Mouse (Mus musculus) thymus, postnatal 25 days (tissue): Measurements from ENCODE around the gene Tgds.
"Not testable (repeated sequence)": the region's sequence is repeated elsewhere in the genome, so short reads cannot be mapped to it uniquely, and the experiment has no call there.

Experiments
- DNase-seq: peaks from one replicate; pipeline ENCODE4 v3.0.0; 2022

Gene Tgds

GRCm38 (mm10) chr14:118131931-118132641, 469 bp downstream of the Tgds start:
- no peak for DNase-seq

- no peak for DNase-seq
Observed at GRCm38 (mm10) chr14:118131472-118131871, 1.1 kb downstream of the Tgds start.

- DNase-seq = no peak
Observed at GRCm38 (mm10) chr14:118126301-118126700, 6.3 kb downstream of the Tgds start.

- DNase-seq = no peak
Observed at GRCm38 (mm10) chr14:118124771-118125170, 7.8 kb downstream of the Tgds start.

DNA sequence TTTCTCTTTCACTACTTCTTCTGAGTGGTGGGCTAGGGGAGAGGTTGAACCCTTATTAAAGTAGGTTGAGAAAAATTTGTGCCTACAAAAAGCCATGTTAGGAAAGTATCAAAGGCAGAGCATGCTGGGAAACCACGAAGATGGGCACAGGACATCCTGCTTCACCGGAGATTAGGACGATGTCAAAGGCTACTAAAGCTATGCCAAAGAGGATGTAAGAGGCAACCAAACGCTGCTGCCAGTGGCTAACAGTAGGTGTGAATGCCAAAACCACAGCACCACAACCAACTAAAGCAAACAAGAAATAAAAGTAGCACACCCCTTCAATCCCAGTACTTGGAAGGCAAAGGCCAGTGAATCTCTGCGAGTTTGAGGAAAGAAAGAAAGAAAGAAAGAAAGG, 8.4 kb downstream of the Tgds start:
- DNase-seq = no peak

DNA sequence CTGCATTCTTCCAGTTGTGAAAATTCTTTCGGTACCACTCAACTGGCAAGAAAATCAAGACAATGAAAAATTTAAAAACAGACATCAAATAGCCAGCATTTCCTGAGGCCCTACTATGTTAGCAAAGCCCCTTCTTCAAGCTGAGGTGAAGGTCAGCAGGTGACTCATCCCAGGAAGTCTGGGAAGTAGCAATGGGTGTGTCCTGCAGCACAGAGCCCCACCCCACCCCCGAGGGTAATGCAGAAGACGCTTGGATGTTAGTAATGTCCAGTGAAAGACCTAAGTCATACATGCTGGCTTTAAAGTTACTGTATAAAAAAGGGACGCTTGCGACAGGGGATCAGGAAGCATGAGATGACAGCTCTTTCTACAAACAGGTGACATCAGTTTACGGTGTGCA, 19.4 kb downstream of the Tgds start:
- DNase-seq = no peak

DNA sequence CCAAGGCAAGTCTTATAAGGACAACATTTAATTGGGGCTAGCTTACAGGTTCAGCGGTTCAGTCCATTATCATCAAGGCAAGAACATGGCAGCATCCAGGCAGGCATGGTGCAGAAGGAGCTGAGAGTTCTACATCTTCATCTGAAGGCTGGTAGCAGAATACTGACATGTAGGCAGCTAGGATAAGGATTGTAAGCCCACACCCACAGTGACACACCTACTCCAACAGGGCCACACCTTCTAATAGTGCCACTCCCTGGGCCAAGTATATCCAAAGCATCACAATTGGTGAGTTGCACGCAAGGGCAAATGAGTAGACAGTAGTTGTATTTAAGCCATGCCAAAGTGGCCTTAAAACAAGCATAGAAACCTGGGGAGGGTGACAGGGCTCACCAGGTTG, 25.1 kb downstream of the Tgds start:
- not testable (repeated sequence) for DNase-seq

GRCm38 (mm10) chr14:118101227-118101990, 31.1 kb downstream of the Tgds start:
- DNase-seq = no peak

GRCm38 (mm10) chr14:118098265-118098664, 34.3 kb downstream of the Tgds start:
- no peak for DNase-seq

GRCm38 (mm10) chr14:118089806-118090392, 42.7 kb downstream of the Tgds start:
- no peak for DNase-seq

GRCm38 (mm10) chr14:118089215-118089805, 43.2 kb downstream of the Tgds start:
- DNase-seq = peak; percentile 91

DNA sequence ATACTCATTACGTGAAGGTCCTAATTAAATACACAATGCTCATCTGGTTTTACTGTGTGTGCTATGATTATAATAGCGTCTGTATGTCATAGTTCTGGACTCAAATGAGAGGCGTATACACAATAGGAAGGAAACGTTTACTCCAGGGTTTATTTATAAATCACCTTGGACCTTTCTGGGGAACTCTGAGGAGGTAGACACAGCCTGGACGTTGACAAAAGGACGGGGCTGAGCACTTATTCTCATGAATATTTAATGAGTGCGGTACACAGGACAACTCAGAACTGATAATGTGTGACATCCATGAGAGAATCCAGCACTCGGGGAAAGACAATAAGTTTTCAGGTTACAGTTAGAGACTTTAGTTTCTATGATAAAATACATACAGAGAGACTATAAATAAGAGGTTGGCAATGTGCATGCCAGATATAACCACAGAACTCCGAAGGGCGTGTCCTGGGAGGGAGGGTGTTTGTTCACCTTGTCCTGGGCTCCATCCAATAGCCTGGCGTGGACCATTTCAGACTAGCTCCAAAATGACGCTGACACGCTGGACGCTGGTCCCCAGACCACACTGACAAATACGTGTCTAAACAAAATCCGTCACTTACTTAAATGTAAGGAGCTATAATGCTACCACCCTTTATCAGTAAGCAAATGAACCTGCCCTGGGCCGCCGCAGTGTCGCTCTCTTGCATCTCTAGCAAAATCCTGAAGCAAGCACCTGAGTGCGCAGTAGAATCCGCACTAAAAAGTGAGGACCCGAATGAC, 43.9 kb downstream of the Tgds start:
- DNase-seq = no peak

DNA sequence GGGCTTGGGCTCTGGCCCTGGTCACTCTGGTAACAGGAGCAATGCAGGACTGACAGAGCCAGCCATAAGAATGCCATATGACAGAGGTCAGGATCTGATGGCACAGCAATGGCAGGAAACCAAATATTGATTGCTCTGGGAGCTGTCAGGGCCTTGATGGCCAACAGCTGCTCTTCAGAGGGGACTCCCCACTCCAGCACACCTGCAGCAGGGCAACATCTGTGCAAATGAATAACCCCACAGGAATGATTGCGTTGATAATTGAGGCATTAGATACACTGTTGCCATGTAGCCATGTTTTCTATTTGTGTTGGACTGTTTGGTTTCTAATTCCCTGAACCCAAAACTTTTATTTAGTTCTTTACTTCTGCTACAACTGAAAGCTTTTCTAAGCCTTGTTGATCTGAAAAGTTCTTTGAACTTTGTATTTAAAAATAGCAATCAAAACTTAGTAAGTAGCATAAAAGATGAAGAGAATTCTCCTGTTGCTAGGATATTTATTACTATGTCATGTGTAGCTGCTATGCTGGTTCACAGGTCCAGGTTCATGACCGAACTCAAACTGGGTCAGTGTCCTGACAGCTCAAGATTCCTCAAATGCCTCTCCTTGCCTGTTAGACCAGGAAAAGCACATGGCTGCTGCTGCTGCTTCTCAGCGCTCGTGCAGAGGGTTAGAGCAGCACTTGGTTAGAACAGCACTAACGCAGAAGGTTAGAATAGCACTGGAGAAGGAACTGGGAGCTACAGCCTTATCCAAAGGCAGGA, 46.1 kb downstream of the Tgds start:
- DNase-seq = no peak

DNA sequence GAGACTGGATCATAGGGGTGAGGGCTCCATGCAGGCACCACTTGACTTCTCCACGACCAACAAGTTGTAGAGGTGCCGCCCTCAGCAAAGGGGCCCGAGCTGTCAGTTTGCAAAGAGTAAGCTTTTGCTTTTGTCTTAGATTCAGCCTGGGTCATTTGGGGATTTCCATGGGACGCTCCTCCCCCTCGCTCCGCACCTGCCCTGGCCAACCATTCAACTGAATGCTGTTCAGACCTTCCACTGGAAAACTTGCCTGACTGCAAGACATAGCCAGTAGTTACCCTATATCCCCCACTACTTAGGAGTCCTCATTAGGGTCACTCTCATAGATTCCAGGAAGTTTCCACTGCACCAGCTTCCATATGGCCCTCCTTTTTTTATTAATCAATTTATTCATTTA, 48.7 kb downstream of the Tgds start:
- DNase-seq = no peak

- DNase-seq = no peak
Observed at GRCm38 (mm10) chr14:118080606-118081005, 51.9 kb downstream of the Tgds start.

- DNase-seq = no peak
Observed at GRCm38 (mm10) chr14:118070100-118070499, 62.5 kb downstream of the Tgds start.

DNA sequence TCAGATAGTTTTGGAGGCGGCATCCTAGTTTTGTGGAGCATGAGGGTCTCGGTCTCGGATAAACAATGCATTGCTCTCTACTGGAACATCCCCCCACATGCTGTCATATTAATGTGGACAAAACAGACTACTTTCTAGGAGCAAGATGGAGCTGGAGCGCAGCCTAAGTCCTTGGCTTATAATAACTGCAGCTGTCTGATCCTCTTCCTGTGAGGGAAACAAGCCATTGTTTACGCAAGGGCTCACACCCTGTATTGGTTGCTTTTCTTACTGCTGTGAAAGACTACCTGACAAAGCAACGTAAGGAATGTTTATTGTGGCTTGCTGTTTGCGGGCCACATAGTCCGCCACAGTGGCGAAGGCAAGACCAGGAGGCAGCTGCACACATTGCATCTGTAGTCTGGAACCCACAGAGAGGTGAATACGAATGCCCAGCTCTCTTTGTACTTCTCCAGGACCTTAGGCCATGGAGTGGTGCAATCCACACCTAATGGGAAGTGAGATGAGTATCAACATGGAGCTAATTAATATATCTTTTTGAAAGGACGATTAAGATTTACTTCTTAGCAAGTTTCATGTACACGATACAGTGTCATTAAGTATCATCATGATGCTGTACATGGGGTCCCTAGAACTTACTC, 63.0 kb downstream of the Tgds start:
- DNase-seq = no peak
